Mouse (Mus musculus) skeletal muscle tissue, adult 2 months (tissue): ENCODE results near the gene Ptprg.
A peak's percentile ranks its signal among the peaks of the same experiment; 100 is the strongest.

Experiments used
- DNase-seq: peaks from one replicate; pipeline ENCODE4 v3.0.0-alpha.2; 2012; ENCODE audit warnings: low read depth, low spot score

The Ptprg gene

GRCm38 (mm10) chr14:11874960-11875889 is 321.9 kb downstream of the Ptprg start:
- no peak for DNase-seq

- DNase-seq = no peak
Measured at GRCm38 (mm10) chr14:11881082-11881481, 327.8 kb downstream of the Ptprg start.

GRCm38 (mm10) chr14:11883142-11883921 is 330.0 kb downstream of the Ptprg start:
- peak; percentile 49 for DNase-seq

GRCm38 (mm10) chr14:11883995-11884394 is 330.7 kb downstream of the Ptprg start:
- DNase-seq = no peak

GRCm38 (mm10) chr14:11886417-11886816 is 333.1 kb downstream of the Ptprg start:
- peak; percentile 44 for DNase-seq

- DNase-seq = no peak
Measured at GRCm38 (mm10) chr14:11890890-11891289, 337.6 kb downstream of the Ptprg start.

GRCm38 (mm10) chr14:11892621-11893020 is 339.3 kb downstream of the Ptprg start:
- no peak for DNase-seq

GRCm38 (mm10) chr14:11895486-11895885 is 342.2 kb downstream of the Ptprg start:
- DNase-seq = no peak

GRCm38 (mm10) chr14:11902794-11903193 is 349.5 kb downstream of the Ptprg start:
- no peak for DNase-seq

- DNase-seq = no peak
Measured at GRCm38 (mm10) chr14:11906130-11906675, 352.9 kb downstream of the Ptprg start.

- DNase-seq = no peak
Measured at GRCm38 (mm10) chr14:11912253-11912652, 358.9 kb downstream of the Ptprg start.

- no peak for DNase-seq
Measured at GRCm38 (mm10) chr14:11917225-11917624, 363.9 kb downstream of the Ptprg start.

GRCm38 (mm10) chr14:11928545-11928944 is 375.2 kb downstream of the Ptprg start:
- no peak for DNase-seq

- DNase-seq = no peak
Measured at GRCm38 (mm10) chr14:11932517-11932916, 379.2 kb downstream of the Ptprg start.

GRCm38 (mm10) chr14:11934556-11934955 is 381.2 kb downstream of the Ptprg start:
- DNase-seq = no peak

GRCm38 (mm10) chr14:11935281-11935680 is 381.9 kb downstream of the Ptprg start:
- no peak for DNase-seq

- DNase-seq = no peak
Measured at GRCm38 (mm10) chr14:11935698-11936097, 382.4 kb downstream of the Ptprg start.

- no peak for DNase-seq
Measured at GRCm38 (mm10) chr14:11938912-11939311, 385.6 kb downstream of the Ptprg start.

GRCm38 (mm10) chr14:11941989-11942514 is 388.7 kb downstream of the Ptprg start:
- no peak for DNase-seq

- no peak for DNase-seq
Measured at GRCm38 (mm10) chr14:11950379-11950778, 397.0 kb downstream of the Ptprg start.

- DNase-seq = no peak
Measured at GRCm38 (mm10) chr14:11955020-11955882, 401.9 kb downstream of the Ptprg start.
